Comparison of ENCODE assay signal across 8 mouse cellular contexts in the genomic region with DNA sequence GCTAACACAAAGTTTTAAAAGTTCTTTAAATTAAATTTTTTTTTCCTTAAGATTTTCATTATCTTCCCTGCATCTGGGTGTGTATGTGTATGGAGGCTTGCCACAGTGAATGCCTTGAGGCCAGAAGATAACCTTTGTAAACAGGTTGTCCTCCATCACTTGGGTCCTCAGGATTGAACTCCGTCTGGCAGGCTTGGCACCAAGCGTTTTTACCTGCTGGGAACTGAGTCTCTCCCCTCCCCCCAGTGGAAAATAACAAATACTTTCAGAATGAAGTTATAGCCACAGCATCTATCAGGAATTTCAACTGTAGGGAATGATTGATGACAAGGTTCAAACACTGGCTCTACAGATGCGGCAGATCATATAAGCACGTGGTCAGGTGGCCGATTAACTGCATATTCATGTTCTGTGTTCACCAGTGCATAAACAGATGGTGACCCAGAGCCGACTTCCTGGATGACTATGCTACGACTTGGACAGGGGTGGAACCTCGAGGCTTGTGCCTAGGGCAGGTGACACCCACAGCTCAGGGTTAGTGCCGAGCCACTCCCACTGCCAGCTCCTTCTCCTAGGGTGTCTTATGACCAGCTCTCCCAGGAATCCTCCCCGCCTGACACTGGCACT. TPM values are rescaled to one million over a fixed set of nuclear protein-coding genes. Genes with fewer than 3 reads are reported as not detected.
DNase-seq lines count a peak whose midpoint lies in the region; ATAC-seq and TF ChIP-seq lines count a peak whose summit lies in the region.

No protein-coding gene starts in this region.

- 11% methylated on average over 10 of the region's 10 CpGs for WGBS in forebrain, embryonic 14.5 days
- 14% methylated on average over 10 of the region's 10 CpGs for WGBS in hindbrain, embryonic 12.5 days
- WGBS in midbrain, embryonic 16.5 days: 11% methylated on average over 10 of the region's 10 CpGs

- H3K9ac ChIP-seq in forebrain, embryonic 14.5 days (ENCODE audit: low read length): peak overlapping the region; percentile 40
- peak overlapping the region; percentile 41; the same call in 1 of the 2 replicates for H3K9ac ChIP-seq in hindbrain, embryonic 12.5 days
- peak overlapping the region; percentile 53 for H3K9ac ChIP-seq in midbrain, embryonic 16.5 days (ENCODE audit: low read depth, low read length)

- peaks cover 19% of the 10 kb centered on the region for H3K36me3 ChIP-seq in forebrain, embryonic 14.5 days (ENCODE audit: control insufficient read depth, insufficient read depth, low read length)
- peaks cover 21% of the 10 kb centered on the region for H3K36me3 ChIP-seq in hindbrain, embryonic 12.5 days
- peaks cover 4% of the 10 kb centered on the region for H3K36me3 ChIP-seq in midbrain, embryonic 16.5 days (ENCODE audit: control insufficient read depth, insufficient read depth, low read length)

- no peaks in the 10 kb centered on the region for H3K9me3 ChIP-seq in forebrain, embryonic 14.5 days (replicated peaks; ENCODE audit: control insufficient read depth, low read length)
- no peaks in the 10 kb centered on the region for H3K9me3 ChIP-seq in hindbrain, embryonic 12.5 days (replicated peaks)
- H3K9me3 ChIP-seq in midbrain, embryonic 16.5 days (replicated peaks; ENCODE audit: control insufficient read depth, low read length, poor library complexity, severe bottlenecking): no peaks in the 10 kb centered on the region

- no peaks in the 10 kb centered on the region for H3K27me3 ChIP-seq in forebrain, embryonic 14.5 days (replicated peaks; ENCODE audit: control insufficient read depth, insufficient read depth, low read length)
- no peaks in the 10 kb centered on the region for H3K27me3 ChIP-seq in hindbrain, embryonic 12.5 days
- H3K27me3 ChIP-seq in midbrain, embryonic 16.5 days (ENCODE audit: control insufficient read depth, insufficient read depth, low read depth, low read length): no peaks in the 10 kb centered on the region

- ATAC-seq in forebrain, embryonic 14.5 days: peak; percentile 38
- peak; percentile 76 for ATAC-seq in hindbrain, embryonic 12.5 days (ENCODE audit: low FRiP score)
- peak; percentile 51 for ATAC-seq in midbrain, embryonic 16.5 days

- H3K4me3 ChIP-seq in layer of hippocampus, adult 2 months: peak overlapping the region; percentile 91
- H3K4me3 ChIP-seq in forebrain, embryonic 14.5 days (ENCODE audit: low read depth, low read length): peak overlapping the region; percentile 96
- peak overlapping the region; percentile 85 for H3K4me3 ChIP-seq in hindbrain, embryonic 12.5 days
- peak overlapping the region; percentile 99 for H3K4me3 ChIP-seq in midbrain, embryonic 16.5 days (ENCODE audit: low read depth, low read length)

- H3K27ac ChIP-seq in layer of hippocampus, adult 2 months: peak overlapping the region; percentile 92
- H3K27ac ChIP-seq in forebrain, embryonic 14.5 days (ENCODE audit: low read depth, low read length): no peak overlapping the region; the same call in 1 of the 2 replicates
- 0 out of 2 replicates have a peak overlapping the region, but pooled peaks have one; percentile 13 for H3K27ac ChIP-seq in hindbrain, embryonic 12.5 days
- peak overlapping the region; percentile 78; the same call in 1 of the 2 replicates for H3K27ac ChIP-seq in midbrain, embryonic 16.5 days (ENCODE audit: low read length)

- no peak for TF ChIP-seq CTCF in layer of hippocampus, adult 2 months (conservative IDR thresholded peaks at IDR 0.05)

- H3K4me2 ChIP-seq in forebrain, embryonic 14.5 days (ENCODE audit: low read length): peak overlapping the region; percentile 98
- H3K4me2 ChIP-seq in hindbrain, embryonic 12.5 days (replicated peaks): peak overlapping the region; percentile 99
- H3K4me2 ChIP-seq in midbrain, embryonic 16.5 days (ENCODE audit: low read length): peak overlapping the region; percentile 73

- no peak for DNase-seq in layer of hippocampus, adult 2 months (ENCODE audit: low spot score in 2 of 2)
- DNase-seq in layer of hippocampus, postnatal 36 days: no peak
- DNase-seq in c-Kit-positive CD71-positive TER-119-negative erythroid progenitor cells, embryonic 14.5 days (ENCODE audit: low read depth): peak; percentile 48
- DNase-seq in forebrain, embryonic 14.5 days (ENCODE audit: low spot score): no peak
- peak; percentile 89 for DNase-seq in liver
- peak; percentile 13 to 30 for DNase-seq in thymus, adult 18-20 months

- H3K4me1 ChIP-seq in forebrain, embryonic 14.5 days (ENCODE audit: control insufficient read depth, insufficient read depth, low read length): peaks cover 14% of the 10 kb centered on the region
- H3K4me1 ChIP-seq in hindbrain, embryonic 12.5 days: peaks cover 18% of the 10 kb centered on the region
- H3K4me1 ChIP-seq in midbrain, embryonic 16.5 days (ENCODE audit: control insufficient read depth, insufficient read depth, low read length): peaks cover 15% of the 10 kb centered on the region

RNA-seq across cellular contexts. Expression of a gene that starts 0.9 kb away (rescaled TPM):
- total RNA-seq in layer of hippocampus, adult 2 months (2021): 100 to 1,000 TPM; 208 to 225 TPM
- total RNA-seq in layer of hippocampus, postnatal 36 days (2021): 100 to 1,000 TPM; 219 to 235 TPM
- 518 and 525 TPM in 2 replicates for polyA plus RNA-seq in forebrain, embryonic 14.5 days (2014; fragmentation: Nextera tagmentation; extraction: Ambion mirVana)
- 327 and 330 TPM in 2 replicates for polyA plus RNA-seq in hindbrain, embryonic 12.5 days (2016; fragmentation: Nextera tagmentation; extraction: Ambion mirVana)
- polyA plus RNA-seq in midbrain, embryonic 16.5 days (2015; fragmentation: Nextera tagmentation; extraction: Ambion mirVana): 469 and 489 TPM in 2 replicates

RNA-seq across cellular contexts. Expression of a gene that starts 5.9 kb away (rescaled TPM):
- 10 to 100 TPM; 11.7 to 13.9 TPM for total RNA-seq in layer of hippocampus, adult 2 months (2021)
- total RNA-seq in layer of hippocampus, postnatal 36 days (2021): 10 to 100 TPM; 12.1 to 14.3 TPM
- 11.8 and 14.3 TPM in 2 replicates for polyA plus RNA-seq in forebrain, embryonic 14.5 days (2014; fragmentation: Nextera tagmentation; extraction: Ambion mirVana)
- polyA plus RNA-seq in hindbrain, embryonic 12.5 days (2016; fragmentation: Nextera tagmentation; extraction: Ambion mirVana): 20.4 and 22.4 TPM in 2 replicates
- 20.9 and 22.4 TPM in 2 replicates for polyA plus RNA-seq in midbrain, embryonic 16.5 days (2015; fragmentation: Nextera tagmentation; extraction: Ambion mirVana)

RNA-seq across cellular contexts. Expression of a gene that starts 29.4 kb away (rescaled TPM):
- under 1 TPM; 0.44 to 0.79 TPM for total RNA-seq in layer of hippocampus, adult 2 months (2021)
- under 1 TPM; 0.73 to 0.87 TPM for total RNA-seq in layer of hippocampus, postnatal 36 days (2021)
- polyA plus RNA-seq in forebrain, embryonic 14.5 days (2014; fragmentation: Nextera tagmentation; extraction: Ambion mirVana): 2.6 TPM in 2 replicates
- polyA plus RNA-seq in hindbrain, embryonic 12.5 days (2016; fragmentation: Nextera tagmentation; extraction: Ambion mirVana): 4.7 and 5.1 TPM in 2 replicates
- 2.7 and 4.1 TPM in 2 replicates for polyA plus RNA-seq in midbrain, embryonic 16.5 days (2015; fragmentation: Nextera tagmentation; extraction: Ambion mirVana)

RNA-seq across cellular contexts. Expression of a gene that starts 52.5 kb away (rescaled TPM):
- 1 to 10 TPM; 6.9 TPM for total RNA-seq in layer of hippocampus, adult 2 months (2021)
- total RNA-seq in layer of hippocampus, postnatal 36 days (2021): 1 to 10 TPM; 6.7 to 7.3 TPM
- 5.6 and 5.8 TPM in 2 replicates for polyA plus RNA-seq in forebrain, embryonic 14.5 days (2014; fragmentation: Nextera tagmentation; extraction: Ambion mirVana)
- polyA plus RNA-seq in hindbrain, embryonic 12.5 days (2016; fragmentation: Nextera tagmentation; extraction: Ambion mirVana): 11.1 and 12.2 TPM in 2 replicates
- 8.0 and 9.2 TPM in 2 replicates for polyA plus RNA-seq in midbrain, embryonic 16.5 days (2015; fragmentation: Nextera tagmentation; extraction: Ambion mirVana)

Comparison
In these comparisons a context has a peak if more than half of its experiments do, and no peak if none do; other contexts are left out.
1. DNase-seq: peak in c-Kit-positive CD71-positive TER-119-negative erythroid progenitor cells, embryonic 14.5 days (single experiment), liver (single experiment) and thymus, adult 18-20 months (2 of 2); none in layer of hippocampus, adult 2 months (0 of 2), layer of hippocampus, postnatal 36 days (0 of 2) and forebrain, embryonic 14.5 days (single experiment).
2. Peak in every context shown above with its lines, with median percentiles within 50 percentile points of each other: H3K4me3 ChIP-seq, ATAC-seq, H3K4me2 ChIP-seq and H3K9ac ChIP-seq.